ENCODE assay signal across 12 mouse cellular contexts in genomic region chr10:37691939-37692338, GRCm38 (mm10).
DNase-seq lines count a peak whose midpoint lies in the region; ATAC-seq and TF ChIP-seq lines count a peak whose summit lies in the region.
"Had no signal": no experiment of that assay in that cellular context is flagged by ENCODE, and none has a peak within 500 bp of the region (broad histone marks: within the 10 kb centered on the region; RNA-seq: fewer than 3 reads in every experiment).

No protein-coding gene starts in this region.

- peak; percentile 74; the same call in 1 of the 2 replicates for ATAC-seq in hindbrain, postnatal 0 days

- H3K27ac ChIP-seq in hindbrain, postnatal 0 days, result peak overlapping the region; percentile 68; the same call in 1 of the 2 replicates
- H3K27ac ChIP-seq in hindbrain, embryonic 10.5 days, result no peak overlapping the region

- no peaks in the 10 kb centered on the region for H3K9me3 ChIP-seq in hindbrain, postnatal 0 days (ENCODE audit: low read length)
- no peaks in the 10 kb centered on the region for H3K9me3 ChIP-seq in hindbrain, embryonic 10.5 days

- WGBS in hindbrain, postnatal 0 days, result 10% methylated on average over 2 of the region's 2 CpGs
- 68% methylated on average over 2 of the region's 2 CpGs for WGBS in hindbrain, embryonic 10.5 days

- H3K36me3 ChIP-seq in hindbrain, postnatal 0 days (ENCODE audit: insufficient read depth, low read length), result no peaks in the 10 kb centered on the region
- H3K36me3 ChIP-seq in hindbrain, embryonic 10.5 days, result no peaks in the 10 kb centered on the region

- H3K4me3 ChIP-seq in hindbrain, postnatal 0 days (ENCODE audit: low read length), result no peak overlapping the region
- no peak overlapping the region for H3K4me3 ChIP-seq in hindbrain, embryonic 10.5 days

- no peaks in the 10 kb centered on the region for H3K27me3 ChIP-seq in hindbrain, postnatal 0 days (ENCODE audit: insufficient read depth, low read length)
- H3K27me3 ChIP-seq in hindbrain, embryonic 10.5 days (ENCODE audit: insufficient read depth, poor library complexity, severe bottlenecking), result no peaks in the 10 kb centered on the region

- no peak overlapping the region for H3K4me2 ChIP-seq in hindbrain, postnatal 0 days (ENCODE audit: low read depth, low read length)

- DNase-seq in hindbrain, postnatal 0 days (ENCODE audit: low spot score), result peak; percentile 75
- no peak for DNase-seq in hindbrain, embryonic 10.5 days (ENCODE audit: low spot score)
- peak; percentile 81 for DNase-seq in brain, embryonic 14.5 days (ENCODE audit: low read depth)
- DNase-seq in cerebellum, adult 18-20 months, result peak; percentile 27 to 47
- peak; percentile 19 to 65 for DNase-seq in layer of hippocampus, adult 18-20 months (ENCODE audit: low spot score in 2 of 2)
- no peak for DNase-seq in thymus, postnatal 0 days (ENCODE audit: low spot score)
- no peak for DNase-seq in adrenal gland, postnatal 36 days
- no peak for DNase-seq in adrenal gland, postnatal 10 days
- DNase-seq: embryo, embryonic 11 days; kidney, adult 9 months; liver; thymus, postnatal 36 days had no signal

- no peak overlapping the region for H3K9ac ChIP-seq in hindbrain, postnatal 0 days (replicated peaks; ENCODE audit: low read length)

- no peak for TF ChIP-seq POLR2A in brain, embryonic 14.5 days (IDR thresholded peaks at IDR 0.05; ENCODE audit: borderline replicate concordance, extremely low read depth, insufficient read depth, insufficient read length, poor library complexity, severe bottlenecking)

- H3K4me1 ChIP-seq in hindbrain, postnatal 0 days (ENCODE audit: insufficient read depth, low read length), result peaks cover 8% of the 10 kb centered on the region; the same call in 1 of the 2 replicates
- no peaks in the 10 kb centered on the region for H3K4me1 ChIP-seq in hindbrain, embryonic 10.5 days (replicated peaks)

- no peak for TF ChIP-seq CTCF in hindbrain, postnatal 0 days (IDR thresholded peaks at IDR 0.05; ENCODE audit: low read depth)
- TF ChIP-seq CTCF in brain, embryonic 14.5 days (IDR thresholded peaks at IDR 0.05; ENCODE audit: borderline replicate concordance, extremely low read depth, insufficient read depth, insufficient read length), result no peak

Comparison
In these comparisons a context has a peak if more than half of its experiments do, and no peak if none do; other contexts are left out.
1. DNase-seq: peak in hindbrain, postnatal 0 days (single experiment), brain, embryonic 14.5 days (single experiment), cerebellum, adult 18-20 months (2 of 2) and layer of hippocampus, adult 18-20 months (2 of 2); none in hindbrain, embryonic 10.5 days (single experiment), thymus, postnatal 0 days (single experiment), adrenal gland, postnatal 36 days (0 of 2) and adrenal gland, postnatal 10 days (single experiment).